Mouse (Mus musculus) T-helper 2 cell (primary cell): ENCODE data around the gene Heatr9.

Experiments
- in situ Hi-C: fragments of 300-600 bp; cut with MboI, MseI; formaldehyde crosslinking; loops from one replicate; pipeline ENCODE4 v1.15.1; 2025; ENCODE audit warnings: high pct_unique_total_duplicates

Heatr9 gene

GRCm38 (mm10) chr11:83522075-83522474 lies at the start of gene Heatr9:
TSS of gene Heatr9 (minus strand) at chr11:83522175.
- in situ Hi-C loops = no loop called here

GRCm38 (mm10) chr11:83570189-83570588 lies 48.2 kb upstream of the Heatr9 start:
- in situ Hi-C loops = loop anchor here (25.0 kb wide), 1 partner anchor 1983 kb away; no protein-coding TSS in a partner anchor

GRCm38 (mm10) chr11:83569249-83569648 lies 47.3 kb upstream of the Heatr9 start:
- in situ Hi-C loops = loop anchor here (5.0 to 25.0 kb wide), 2 partner anchors 168 to 1982 kb away; no protein-coding TSS in a partner anchor

GRCm38 (mm10) chr11:83568786-83569185 lies 46.8 kb upstream of the Heatr9 start:
- in situ Hi-C loops = loop anchor here (5.0 to 25.0 kb wide), 2 partner anchors 169 to 1981 kb away; no protein-coding TSS in a partner anchor

GRCm38 (mm10) chr11:83568061-83568460 lies 46.1 kb upstream of the Heatr9 start:
- in situ Hi-C loops = loop anchor here (5.0 to 25.0 kb wide), 2 partner anchors 169 to 1981 kb away; no protein-coding TSS in a partner anchor

GRCm38 (mm10) chr11:83567311-83567710 lies 45.3 kb upstream of the Heatr9 start:
- in situ Hi-C loops = loop anchor here (5.0 to 25.0 kb wide), 2 partner anchors 170 to 1980 kb away; no protein-coding TSS in a partner anchor

GRCm38 (mm10) chr11:83566617-83567016 lies 44.6 kb upstream of the Heatr9 start:
- in situ Hi-C loops = loop anchor here (5.0 to 25.0 kb wide), 2 partner anchors 171 to 1979 kb away; no protein-coding TSS in a partner anchor

GRCm38 (mm10) chr11:83563754-83564153 lies 41.8 kb upstream of the Heatr9 start:
- in situ Hi-C loops = loop anchor here (25.0 kb wide), 1 partner anchor 1976 kb away; no protein-coding TSS in a partner anchor

- in situ Hi-C loops = loop anchor here (25.0 kb wide), 1 partner anchor 1975 kb away; no protein-coding TSS in a partner anchor
Measured at GRCm38 (mm10) chr11:83562311-83562887, 40.4 kb upstream of the Heatr9 start.

GRCm38 (mm10) chr11:83560405-83560804 lies 38.4 kb upstream of the Heatr9 start:
- in situ Hi-C loops = loop anchor here (25.0 kb wide), 1 partner anchor 1973 kb away; no protein-coding TSS in a partner anchor

- in situ Hi-C loops = loop anchor here (25.0 kb wide), 1 partner anchor 1970 kb away; no protein-coding TSS in a partner anchor
Measured at GRCm38 (mm10) chr11:83557074-83557473, 35.1 kb upstream of the Heatr9 start.

- in situ Hi-C loops = loop anchor here (25.0 kb wide), 1 partner anchor 1969 kb away; no protein-coding TSS in a partner anchor
Measured at GRCm38 (mm10) chr11:83556085-83556781, 34.3 kb upstream of the Heatr9 start.

- in situ Hi-C loops = loop anchor here (25.0 kb wide), 1 partner anchor 1964 kb away; no protein-coding TSS in a partner anchor
Measured at GRCm38 (mm10) chr11:83551668-83552067, 29.7 kb upstream of the Heatr9 start.

- in situ Hi-C loops = loop anchor here (25.0 kb wide), 1 partner anchor 1964 kb away; no protein-coding TSS in a partner anchor
Measured at GRCm38 (mm10) chr11:83551037-83551436, 29.1 kb upstream of the Heatr9 start.

- in situ Hi-C loops = loop anchor here (25.0 kb wide), 1 partner anchor 1963 kb away; no protein-coding TSS in a partner anchor
Measured at GRCm38 (mm10) chr11:83550186-83550632, 28.2 kb upstream of the Heatr9 start.

GRCm38 (mm10) chr11:83544214-83544613 lies 22.2 kb upstream of the Heatr9 start:
- in situ Hi-C loops = no loop called here

- in situ Hi-C loops = no loop called here
Measured at GRCm38 (mm10) chr11:83541415-83541814, 19.4 kb upstream of the Heatr9 start.

- in situ Hi-C loops = no loop called here
Measured at GRCm38 (mm10) chr11:83540931-83541330, 19.0 kb upstream of the Heatr9 start.

GRCm38 (mm10) chr11:83538705-83539314 lies 16.8 kb upstream of the Heatr9 start:
- in situ Hi-C loops = no loop called here

- in situ Hi-C loops = no loop called here
Measured at GRCm38 (mm10) chr11:83536831-83537230, 14.9 kb upstream of the Heatr9 start.

- in situ Hi-C loops = no loop called here
Measured at GRCm38 (mm10) chr11:83534609-83535423, 12.8 kb upstream of the Heatr9 start.
